34 mouse cellular contexts compared by ENCODE assay signal in genomic region chr10:79831583-79831982, GRCm38 (mm10). TPM values are rescaled to one million over a fixed set of nuclear protein-coding genes. Genes with fewer than 3 reads are reported as not detected.
DNase-seq lines count a peak whose midpoint lies in the region; ATAC-seq lines count a peak whose summit lies in the region.
"Had no signal": no experiment of that assay in that cellular context is flagged by ENCODE, and none has a peak within 500 bp of the region (broad histone marks: within the 10 kb centered on the region; RNA-seq: fewer than 3 reads in every experiment).

No protein-coding gene starts in this region.

- DNase-seq in 3T3-L1 (ENCODE audit: low read depth, low spot score) (peak; percentile 39), 416B (ENCODE audit: low read depth) (peak; percentile 78), NIH3T3 (ENCODE audit: low read depth) (peak; percentile 80)
- DNase-seq in right cerebral cortex, postnatal 14 days: no peak
- DNase-seq in urinary bladder, adult 2 months (ENCODE audit: low spot score): no peak
- DNase-seq in frontal cortex, postnatal 10 days (ENCODE audit: low spot score in 2 of 2): no peak
- DNase-seq in forebrain, embryonic 10.5 days (ENCODE audit: extremely low spot score, low spot score): no peak
- DNase-seq: adrenal gland, adult 2 months; adrenal gland, postnatal 14 days; B cell, adult 2 months; cerebellum, adult 11 months; cerebellum, adult 2 months; cerebellum, adult 9-11 months; cerebellum, postnatal 25 days; forebrain, postnatal 0 days; gastrocnemius, postnatal 25 days; heart, adult 2 months; heart, postnatal 14 days; heart, postnatal 4 days; kidney, adult 8-10 months had no signal

- no peak overlapping the region for H3K27ac ChIP-seq in forebrain, embryonic 10.5 days
- H3K27ac ChIP-seq: forebrain, embryonic 12.5 days; heart, adult 2 months; heart, embryonic 10.5 days; heart, embryonic 13.5 days; hindbrain, embryonic 12.5 days had no signal

- H3K9me3 ChIP-seq in forebrain, embryonic 10.5 days: no peaks in the 10 kb centered on the region
- H3K9me3 ChIP-seq: forebrain, embryonic 12.5 days; G1E; heart, embryonic 10.5 days; heart, embryonic 13.5 days had no signal

- no peaks in the 10 kb centered on the region for H3K27me3 ChIP-seq in forebrain, embryonic 10.5 days (ENCODE audit: poor library complexity, severe bottlenecking)
- H3K27me3 ChIP-seq: hindbrain, embryonic 12.5 days; Patski had no signal

- peaks cover 7% of the 10 kb centered on the region; the same call in 1 of the 2 replicates for H3K4me1 ChIP-seq in forebrain, embryonic 10.5 days
- H3K4me1 ChIP-seq: forebrain, embryonic 12.5 days; hindbrain, embryonic 12.5 days had no signal

- H3K36me3 ChIP-seq in forebrain, embryonic 10.5 days (replicated peaks): no peaks in the 10 kb centered on the region
- H3K36me3 ChIP-seq: forebrain, embryonic 12.5 days; G1E; heart, embryonic 10.5 days; heart, embryonic 13.5 days; hindbrain, embryonic 12.5 days had no signal

- ATAC-seq in granulocyte monocyte progenitor cell, adult 5-6 weeks (replicated peaks; ENCODE audit: poor library complexity, severe bottlenecking): 0 out of 2 replicates have a peak, but pooled peaks have one; percentile 11
- ATAC-seq: forebrain, postnatal 0 days; hindbrain, embryonic 16.5 days; inflammation-experienced regulatory T-cells, adult 6 months; intestine, embryonic 16.5 days; Patski had no signal

- no peak overlapping the region for H3K4me3 ChIP-seq in forebrain, embryonic 10.5 days
- H3K4me3 ChIP-seq: forebrain, embryonic 12.5 days; heart, adult 2 months; heart, embryonic 10.5 days; heart, embryonic 13.5 days; hindbrain, embryonic 12.5 days had no signal

- 94% methylated on average over 3 of the region's 3 CpGs for WGBS in forebrain, embryonic 10.5 days

RNA-seq across cellular contexts. Expression of gene Misp, which starts 10.8 kb away (rescaled TPM):
- total RNA-seq in granulocyte monocyte progenitor cell, adult 5-6 weeks (2014; fragmentation: Nextera tagmentation): 0.34 TPM in 1 of 2 replicates, not detected in the other
- 0.82 TPM in 1 of 2 replicates, not detected in the other for total RNA-seq in granulocyte monocyte progenitor cell, adult 5-6 weeks (2017)
- 0.66 and 0.92 TPM in 2 replicates for polyA plus RNA-seq in urinary bladder, adult 2 months (2012; rRNA removed)
- polyA plus RNA-seq in forebrain, embryonic 10.5 days (2016; fragmentation: Nextera tagmentation; extraction: Ambion mirVana): 0.18 and 1.0 TPM in 2 replicates
- total RNA-seq: CH12.LX; gastrocnemius, adult 8-10 months had no signal
- polyA plus RNA-seq: G1E; inflammation-experienced regulatory T-cells, adult 6 months had no signal

RNA-seq across cellular contexts. Expression of gene Ptbp1, which starts 22.6 kb away (rescaled TPM):
- 497 and 526 TPM in 2 replicates for total RNA-seq in granulocyte monocyte progenitor cell, adult 5-6 weeks (2014; fragmentation: Nextera tagmentation)
- 211 and 216 TPM in 2 replicates for total RNA-seq in granulocyte monocyte progenitor cell, adult 5-6 weeks (2017)
- polyA plus RNA-seq in urinary bladder, adult 2 months (2012; rRNA removed): 140 and 166 TPM in 2 replicates
- 370 and 377 TPM in 2 replicates for polyA plus RNA-seq in forebrain, embryonic 10.5 days (2016; fragmentation: Nextera tagmentation; extraction: Ambion mirVana)

RNA-seq across cellular contexts. Expression of gene Palm, which starts 38.2 kb away (rescaled TPM):
- total RNA-seq in granulocyte monocyte progenitor cell, adult 5-6 weeks (2014; fragmentation: Nextera tagmentation): 80.1 and 110 TPM in 2 replicates
- total RNA-seq in granulocyte monocyte progenitor cell, adult 5-6 weeks (2017): 35.6 and 48.6 TPM in 2 replicates
- polyA plus RNA-seq in urinary bladder, adult 2 months (2012; rRNA removed): 52.6 and 77.5 TPM in 2 replicates
- polyA plus RNA-seq in forebrain, embryonic 10.5 days (2016; fragmentation: Nextera tagmentation; extraction: Ambion mirVana): 114 and 119 TPM in 2 replicates

RNA-seq across cellular contexts. Expression of gene Prss57, which starts 40.8 kb away (rescaled TPM):
- total RNA-seq in granulocyte monocyte progenitor cell, adult 5-6 weeks (2014; fragmentation: Nextera tagmentation): 172 and 215 TPM in 2 replicates
- total RNA-seq in granulocyte monocyte progenitor cell, adult 5-6 weeks (2017): 77.4 and 86.7 TPM in 2 replicates
- polyA plus RNA-seq in urinary bladder, adult 2 months (2012; rRNA removed): 0.47 and 0.49 TPM in 2 replicates
- not detected in 2 replicates for polyA plus RNA-seq in forebrain, embryonic 10.5 days (2016; fragmentation: Nextera tagmentation; extraction: Ambion mirVana)
- total RNA-seq: adrenal gland, postnatal 14 days; forebrain, postnatal 0 days; gastrocnemius, adult 8-10 months; gastrocnemius, postnatal 25 days; heart, adult 2 months; heart, postnatal 4 days had no signal
- polyA plus RNA-seq: adrenal gland, adult 2 months; embryonic facial prominence, embryonic 11.5 days; embryonic facial prominence, embryonic 14.5 days; G1E; heart, embryonic 10.5 days; hindbrain, embryonic 16.5 days; Patski had no signal

RNA-seq across cellular contexts. Expression of gene Prtn3, which starts 42.7 kb away (rescaled TPM):
- total RNA-seq in granulocyte monocyte progenitor cell, adult 5-6 weeks (2014; fragmentation: Nextera tagmentation): 2,258 and 3,780 TPM in 2 replicates
- 1,097 and 1,536 TPM in 2 replicates for total RNA-seq in granulocyte monocyte progenitor cell, adult 5-6 weeks (2017)
- 0.62 and 1.0 TPM in 2 replicates for polyA plus RNA-seq in urinary bladder, adult 2 months (2012; rRNA removed)
- polyA plus RNA-seq in forebrain, embryonic 10.5 days (2016; fragmentation: Nextera tagmentation; extraction: Ambion mirVana): 8.1 TPM in 2 replicates
- total RNA-seq: gastrocnemius, adult 8-10 months; heart, postnatal 4 days had no signal
- polyA plus RNA-seq: inflammation-experienced regulatory T-cells, adult 6 months had no signal

Comparison
In these comparisons a context has a peak if more than half of its experiments do, and no peak if none do; other contexts are left out.
1. DNase-seq: peak in 3T3-L1 (single experiment), 416B (single experiment) and NIH3T3 (single experiment); none in right cerebral cortex, postnatal 14 days (single experiment), urinary bladder, adult 2 months (single experiment), frontal cortex, postnatal 10 days (0 of 2) and forebrain, embryonic 10.5 days (single experiment).